Mouse (Mus musculus) heart, adult 8-10 months (tissue): ENCODE results near the gene Cox14. TPM values are rescaled to one million over a fixed set of nuclear protein-coding genes. Genes with fewer than 3 reads are reported as not detected.
A peak's percentile ranks its signal among the peaks of the same experiment; 100 is the strongest.

ENCODE experiments used
- DNase-seq: peaks from one replicate; pipeline ENCODE4 v3.0.0; 2022; ENCODE audit warnings: low spot score
- total RNA-seq, 4 experiments: library from RNA; stranded (reverse); gene quantifications; 2 replicates each; pipeline ENCODE4 v1.2.4; 2022

The Cox14 gene
- total RNA-seq, 4 experiments from 2014 or later = 240 to 284 (median 258) TPM

DNA sequence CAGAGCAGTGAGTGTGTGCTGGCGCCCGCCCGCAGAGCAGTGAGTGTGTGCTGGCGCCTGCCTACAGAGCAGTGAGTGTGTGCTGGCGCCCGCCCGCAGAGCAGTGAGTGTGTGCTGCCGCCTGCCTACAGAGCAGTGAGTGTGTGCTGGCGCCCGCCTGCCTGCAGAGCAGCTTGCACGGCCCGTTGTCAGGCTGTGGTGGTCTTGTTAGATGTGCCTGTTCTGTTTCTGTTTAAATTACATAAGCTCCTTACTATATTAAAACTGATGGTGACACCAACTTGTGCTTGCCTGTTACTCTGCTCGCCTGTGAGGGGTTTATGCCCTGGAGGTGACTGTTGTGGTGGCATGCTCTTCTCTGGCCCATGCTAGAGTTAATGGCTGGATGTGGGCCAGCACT, 17.2 kb upstream of the Cox14 start:
- no peak for DNase-seq

- no peak for DNase-seq
Measured at GRCm38 (mm10) chr15:99710221-99711190, 14.9 kb upstream of the Cox14 start.

DNA sequence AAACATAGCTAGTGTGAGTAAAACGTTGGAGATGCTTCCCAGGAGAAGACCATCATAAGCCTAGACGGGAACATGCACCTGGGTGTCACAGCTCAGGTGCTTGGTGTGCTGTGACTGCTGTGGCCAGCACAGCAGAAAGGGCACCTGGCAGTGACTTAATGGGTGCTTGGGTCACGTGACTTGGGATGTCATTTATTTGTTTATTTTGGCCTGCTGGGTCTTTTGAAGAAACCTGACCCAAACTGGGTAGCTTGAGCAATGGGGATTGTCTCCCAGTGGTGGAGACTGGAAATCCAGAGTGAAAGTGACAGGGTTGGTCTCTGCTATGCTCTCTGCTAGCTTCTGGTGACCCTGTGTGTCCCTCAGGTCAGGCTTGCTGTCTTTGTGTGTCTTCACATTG, 13.9 kb upstream of the Cox14 start:
- no peak for DNase-seq

- DNase-seq = no peak
Measured at GRCm38 (mm10) chr15:99712666-99713559, 12.5 kb upstream of the Cox14 start.

DNA sequence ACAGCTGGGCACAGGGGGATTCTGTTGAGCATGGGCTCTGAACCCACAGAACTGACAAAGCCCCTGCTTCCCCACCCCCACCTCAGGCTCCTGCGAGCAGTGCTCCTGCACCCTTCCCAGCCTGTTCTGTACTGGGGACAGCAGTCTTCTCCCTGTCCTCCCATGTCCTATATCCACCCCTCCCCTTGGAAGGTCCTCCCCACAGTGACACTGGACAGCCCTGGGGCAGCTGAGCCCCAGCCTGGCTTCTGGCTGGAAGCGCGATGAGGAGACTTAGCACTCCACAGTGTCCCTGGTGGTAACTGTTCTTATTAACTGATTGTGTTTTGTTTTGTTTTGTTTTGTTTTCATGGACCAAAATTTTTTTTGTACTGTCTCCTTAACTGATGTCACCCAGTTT, 11.8 kb upstream of the Cox14 start:
- DNase-seq = no peak

DNA sequence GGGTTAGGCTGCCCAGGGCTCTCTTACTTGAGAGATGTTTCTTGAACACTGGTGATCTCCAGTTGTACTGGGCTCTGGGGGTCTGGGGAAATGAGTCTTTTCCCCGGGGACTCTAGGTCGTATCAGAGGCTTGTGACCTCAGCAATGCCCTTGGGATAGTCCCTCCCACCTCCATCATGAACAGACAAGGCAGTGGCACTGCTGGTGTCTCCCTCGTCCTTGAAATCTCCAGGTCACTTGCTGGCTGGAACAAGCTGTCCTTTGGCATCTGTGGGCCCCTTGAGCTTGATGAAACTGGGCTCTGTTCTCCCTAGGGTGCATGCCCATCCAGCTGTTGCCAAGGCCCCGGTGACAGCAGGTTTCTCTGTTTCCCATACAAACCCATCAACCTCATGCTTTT, 11.2 kb upstream of the Cox14 start:
- no peak for DNase-seq

GRCm38 (mm10) chr15:99714858-99715257, 10.6 kb upstream of the Cox14 start:
- DNase-seq = peak; percentile 81

DNA sequence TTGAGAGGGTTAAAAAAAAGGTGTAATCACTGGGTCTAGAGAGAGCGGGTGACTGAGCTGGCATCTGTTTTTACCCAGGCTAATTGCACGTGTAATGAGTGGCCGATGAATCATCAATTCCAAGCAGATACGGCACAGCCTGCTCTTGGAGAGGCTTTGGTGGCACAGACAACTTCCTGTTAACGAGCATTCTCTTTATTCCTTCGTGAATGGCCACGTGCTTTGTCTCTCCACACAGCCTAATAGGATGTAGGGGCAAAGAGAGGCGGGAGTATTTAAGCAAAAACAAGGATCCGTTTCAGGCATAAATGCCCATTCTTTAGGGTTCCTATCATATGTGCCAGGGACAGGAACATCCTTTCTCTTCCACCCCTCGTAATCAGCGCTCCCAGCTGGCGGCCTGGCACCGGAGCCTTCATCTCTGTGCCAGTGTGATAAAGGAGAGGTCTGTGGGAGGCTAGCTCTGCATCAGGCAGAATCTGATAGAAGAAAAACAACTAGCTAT, 10.0 kb upstream of the Cox14 start:
- DNase-seq = no peak

- DNase-seq = no peak
Measured at GRCm38 (mm10) chr15:99715982-99716746, 9.3 kb upstream of the Cox14 start.

- no peak for DNase-seq
Measured at GRCm38 (mm10) chr15:99716814-99717213, 8.6 kb upstream of the Cox14 start.

- no peak for DNase-seq
Measured at GRCm38 (mm10) chr15:99717386-99718334, 7.8 kb upstream of the Cox14 start, which contains the start of gene Gpd1. TSS of gene Gpd1 (plus strand) at chr15:99717515.

- no peak for DNase-seq
Measured at GRCm38 (mm10) chr15:99718461-99719021, 6.9 kb upstream of the Cox14 start.

DNA sequence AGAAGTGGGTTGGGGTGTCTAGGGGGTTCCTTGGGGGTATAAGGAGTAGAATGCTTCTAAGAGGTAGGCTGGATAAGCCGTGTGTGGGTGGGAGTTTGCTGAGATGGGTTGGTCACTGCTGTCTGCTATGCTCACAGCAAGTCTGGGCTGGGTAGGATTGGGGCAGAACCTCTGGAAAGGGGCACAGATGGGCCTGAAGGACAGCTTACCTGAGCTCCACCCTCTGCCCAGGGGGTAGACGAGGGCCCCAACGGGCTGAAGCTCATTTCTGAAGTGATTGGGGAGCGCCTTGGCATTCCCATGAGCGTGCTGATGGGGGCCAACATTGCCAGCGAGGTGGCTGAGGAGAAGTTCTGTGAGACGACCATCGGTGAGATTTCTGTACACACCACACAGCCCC, 5.6 kb upstream of the Cox14 start:
- no peak for DNase-seq

DNA sequence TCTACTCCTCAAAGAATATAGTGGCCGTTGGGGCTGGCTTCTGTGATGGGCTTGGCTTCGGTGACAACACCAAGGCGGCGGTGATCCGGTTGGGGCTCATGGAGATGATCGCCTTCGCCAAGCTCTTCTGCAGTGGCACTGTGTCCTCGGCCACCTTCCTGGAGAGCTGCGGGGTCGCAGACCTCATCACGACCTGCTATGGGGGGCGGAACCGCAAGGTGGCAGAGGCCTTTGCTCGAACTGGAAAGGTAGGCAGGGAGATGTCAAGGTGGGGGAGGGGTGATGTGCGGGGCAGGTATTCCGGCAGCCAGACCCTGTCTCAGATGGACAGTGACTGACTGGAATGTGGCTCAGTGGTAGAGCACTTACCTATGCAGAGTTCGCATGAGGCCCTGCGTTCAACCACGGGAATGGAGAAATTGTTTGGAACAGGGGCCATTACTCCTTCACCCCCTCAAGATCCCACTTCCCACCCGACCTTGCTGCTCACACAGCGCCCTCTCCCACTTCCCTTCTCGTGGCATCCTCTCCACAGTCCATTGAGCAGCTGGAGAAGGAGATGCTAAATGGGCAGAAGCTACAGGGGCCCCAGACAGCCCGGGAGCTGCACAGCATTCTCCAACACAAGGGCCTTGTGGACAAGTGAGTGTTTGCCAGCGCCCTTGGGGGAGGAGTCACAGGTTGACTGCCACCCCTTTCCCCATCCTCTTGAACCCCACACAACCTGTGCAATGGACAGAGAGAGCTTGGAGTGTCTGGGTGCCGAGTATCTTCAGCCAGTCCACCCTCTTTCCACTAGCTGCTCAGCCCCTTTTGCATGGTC, 3.3 kb upstream of the Cox14 start:
- no peak for DNase-seq

DNA sequence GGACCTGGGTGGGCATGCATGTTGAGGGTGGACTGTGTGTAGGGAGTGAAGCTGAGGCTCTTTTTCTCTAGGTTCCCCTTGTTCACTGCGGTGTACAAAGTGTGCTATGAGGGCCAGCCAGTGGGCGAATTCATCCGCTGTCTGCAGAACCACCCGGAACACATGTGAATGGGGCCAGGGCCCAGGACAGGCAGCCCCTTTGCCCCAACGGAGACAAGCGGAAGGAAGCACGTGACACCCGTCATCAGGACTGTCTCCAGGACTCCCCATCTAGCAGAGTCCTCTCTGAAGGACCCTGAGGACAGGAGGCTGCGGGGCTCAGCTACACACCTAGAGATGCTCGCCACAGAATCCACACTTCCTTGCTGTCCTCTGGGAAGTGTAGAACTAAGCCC, 2.3 kb upstream of the Cox14 start:
- no peak for DNase-seq

DNA sequence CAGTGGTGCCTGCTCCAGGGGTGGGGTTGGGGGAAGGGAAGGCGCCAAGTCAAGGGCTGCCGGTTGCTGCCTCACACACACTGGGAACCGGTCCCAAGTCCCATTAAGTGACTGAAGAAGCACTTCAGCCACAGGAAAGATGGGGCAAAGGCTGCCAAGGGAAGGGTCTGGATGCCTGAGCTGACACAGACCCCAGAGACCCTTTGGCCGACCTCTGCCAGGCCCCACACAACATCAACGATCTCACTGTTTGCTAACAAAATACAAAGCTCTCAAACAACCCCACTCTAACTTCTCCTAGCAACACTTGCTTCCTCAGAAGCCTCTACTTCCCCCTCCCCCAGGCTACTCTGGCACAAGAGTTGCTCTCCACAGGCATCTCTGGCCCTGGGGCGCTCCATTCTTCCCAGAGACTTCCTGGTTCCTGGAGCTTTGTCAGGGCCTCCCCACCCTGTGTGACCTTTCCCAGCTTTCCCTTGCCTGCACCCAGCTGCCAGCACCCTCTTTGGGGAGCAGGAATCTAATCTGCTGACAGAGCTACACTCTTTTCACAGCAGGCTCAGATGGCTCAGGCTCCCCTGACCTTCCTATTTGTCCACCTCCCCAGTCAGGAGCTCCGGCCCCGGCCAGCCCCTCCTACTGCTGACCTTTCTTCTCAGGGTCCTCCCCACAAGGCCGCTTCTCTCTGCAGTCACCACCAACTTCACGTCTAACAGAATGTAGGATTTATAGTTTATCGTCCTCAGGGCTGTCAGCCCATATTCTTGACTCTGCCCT, 1.7 kb upstream of the Cox14 start:
- peak; percentile 75 for DNase-seq

- peak; percentile 75 for DNase-seq
Measured at GRCm38 (mm10) chr15:99724292-99725021, 961 bp upstream of the Cox14 start.

GRCm38 (mm10) chr15:99726549-99726948, 1.1 kb downstream of the Cox14 start:
- no peak for DNase-seq
